Mouse (Mus musculus): ENCODE results near the gene Lhx8.

Lhx8 gene

DNA sequence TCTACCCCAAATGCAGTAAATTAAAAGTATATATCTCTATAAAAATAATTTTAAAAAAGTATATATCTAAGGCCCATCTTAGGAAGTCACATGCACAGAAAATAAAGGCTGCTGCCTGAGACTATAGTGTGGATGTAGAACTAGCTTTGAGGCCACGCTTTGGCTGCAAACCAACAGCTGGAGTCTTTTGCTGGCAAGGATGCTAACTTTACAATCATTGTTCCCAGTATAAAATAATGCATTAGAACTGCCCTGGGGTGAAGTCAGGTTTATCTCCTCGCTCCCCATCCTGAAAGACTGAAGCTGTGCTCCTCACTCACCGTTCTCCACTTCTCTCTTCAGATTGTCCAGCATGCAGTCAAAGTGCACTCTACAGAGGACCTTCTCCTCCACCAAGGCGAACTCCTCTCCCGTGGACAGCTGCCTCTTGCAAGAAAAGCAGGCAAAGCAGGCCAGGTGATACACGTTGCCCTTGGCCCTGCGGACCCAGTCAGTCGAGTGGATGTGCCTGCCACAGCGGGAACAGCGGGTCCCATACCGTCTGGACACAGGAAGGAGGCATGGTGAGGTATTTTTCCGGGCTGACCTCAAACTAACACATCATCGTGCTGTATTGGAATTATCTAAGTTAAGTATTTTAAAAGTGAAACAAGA, 8.4 kb downstream of the Lhx8 start:
- DNase-seq (ENCODE audit: low spot score in 2 of 2), result no peak

DNA sequence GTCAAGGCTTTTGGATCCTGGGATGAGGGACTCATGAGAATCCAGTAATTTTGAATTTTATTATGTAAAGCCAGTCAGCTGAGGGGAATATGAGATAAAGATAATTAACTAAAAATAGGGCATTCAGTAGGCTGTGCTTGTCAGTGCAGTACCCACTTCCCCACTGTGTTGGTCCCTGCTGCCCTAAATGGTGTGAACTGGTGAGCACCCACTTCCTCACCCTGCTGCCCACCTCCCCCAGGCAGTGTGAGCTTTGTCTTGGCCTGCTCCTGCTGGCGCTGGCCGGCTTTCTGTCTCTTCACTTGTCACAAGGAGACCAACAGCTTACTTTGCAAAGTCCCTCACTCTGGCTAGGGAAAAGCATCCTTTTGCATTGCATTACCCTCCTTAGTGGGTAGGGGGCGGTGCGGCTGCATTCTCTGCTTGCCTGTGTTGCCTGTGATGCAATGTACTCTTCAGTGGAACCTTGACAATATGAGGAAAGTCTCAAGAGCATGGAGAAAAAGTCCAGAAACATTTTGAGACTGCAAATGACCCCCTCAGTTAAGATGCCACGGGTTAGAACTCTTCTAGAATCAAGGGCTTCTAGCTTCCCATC, 12.7 kb downstream of the Lhx8 start:
- DNase-seq (ENCODE audit: low spot score in 2 of 2), result no peak

DNA sequence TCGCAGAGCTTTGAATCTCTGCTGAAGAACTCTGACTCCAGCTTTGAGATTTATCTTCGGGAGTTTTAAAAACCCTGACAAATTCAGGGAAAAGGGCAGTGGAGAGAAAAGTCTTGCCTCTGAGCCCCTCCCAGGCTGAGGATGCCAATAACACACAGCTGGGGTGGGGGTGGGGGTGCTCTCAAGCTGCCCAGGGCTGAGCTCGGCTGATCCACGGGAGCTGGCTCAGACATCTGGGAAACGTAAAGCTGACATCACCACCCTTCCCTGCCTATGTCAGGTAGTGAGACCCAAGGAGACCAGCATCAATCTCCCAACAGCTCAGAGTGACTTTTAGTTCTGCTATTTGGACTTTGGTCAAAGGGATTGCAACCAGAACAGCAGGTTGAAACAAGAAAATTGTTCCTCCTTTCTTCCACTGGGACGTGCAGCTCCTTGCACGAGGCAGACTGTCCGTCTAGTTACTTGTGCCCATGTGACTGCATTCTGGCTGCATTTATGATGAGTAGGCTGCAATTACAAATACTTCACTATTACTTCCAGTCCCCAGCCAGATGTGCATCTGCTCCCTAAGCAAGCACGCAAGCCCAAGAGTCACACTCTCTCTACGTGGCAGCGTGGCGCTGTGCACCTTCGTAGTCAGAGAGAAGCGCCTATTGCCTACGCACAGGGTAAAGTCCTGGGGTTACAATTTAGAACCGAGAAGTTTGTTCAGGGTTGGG, 25.1 kb downstream of the Lhx8 start:
- DNase-seq (ENCODE audit: low spot score in 2 of 2), result no peak

DNA sequence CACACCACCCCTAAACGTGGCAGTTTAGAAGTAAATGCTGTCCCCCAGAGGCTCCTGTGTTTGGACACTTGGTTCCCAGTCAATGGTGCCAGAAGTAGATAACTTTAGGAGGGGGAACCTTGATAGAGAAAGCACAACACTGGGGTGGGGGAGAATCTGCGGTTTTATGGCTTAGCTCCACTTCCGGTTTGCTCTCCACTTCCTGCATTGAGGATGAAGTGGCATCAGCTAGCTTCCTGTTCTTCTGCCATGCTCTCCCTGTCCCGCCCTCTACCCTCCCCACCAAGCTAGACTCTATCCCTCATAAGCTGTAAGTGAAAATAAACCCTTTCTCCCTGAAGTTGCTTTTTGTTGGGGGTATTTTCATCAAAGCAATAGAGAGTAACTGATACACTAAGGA, 29.4 kb downstream of the Lhx8 start:
- no peak for DNase-seq (ENCODE audit: low spot score in 2 of 2)

DNA sequence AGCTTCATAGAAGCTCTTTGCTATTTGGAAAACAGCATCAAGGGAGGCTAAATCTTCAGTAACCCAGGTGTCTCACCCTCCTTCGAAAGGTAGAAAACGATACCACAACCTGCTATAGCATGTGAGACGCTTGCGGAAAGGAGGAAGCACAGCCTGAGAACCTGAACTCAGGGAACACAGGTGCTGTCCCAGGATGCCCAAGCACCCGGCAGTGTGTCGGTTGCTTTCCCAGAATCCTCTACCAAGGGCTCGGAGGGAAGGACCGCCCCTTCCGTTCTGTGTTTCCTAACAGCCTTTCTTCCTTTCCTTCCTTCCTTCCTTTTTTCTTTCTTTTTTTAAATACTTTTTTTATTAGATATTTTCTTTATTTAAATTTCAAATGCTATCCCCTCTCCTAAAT, 30.5 kb downstream of the Lhx8 start:
- no peak for DNase-seq (ENCODE audit: low spot score in 2 of 2)

DNA sequence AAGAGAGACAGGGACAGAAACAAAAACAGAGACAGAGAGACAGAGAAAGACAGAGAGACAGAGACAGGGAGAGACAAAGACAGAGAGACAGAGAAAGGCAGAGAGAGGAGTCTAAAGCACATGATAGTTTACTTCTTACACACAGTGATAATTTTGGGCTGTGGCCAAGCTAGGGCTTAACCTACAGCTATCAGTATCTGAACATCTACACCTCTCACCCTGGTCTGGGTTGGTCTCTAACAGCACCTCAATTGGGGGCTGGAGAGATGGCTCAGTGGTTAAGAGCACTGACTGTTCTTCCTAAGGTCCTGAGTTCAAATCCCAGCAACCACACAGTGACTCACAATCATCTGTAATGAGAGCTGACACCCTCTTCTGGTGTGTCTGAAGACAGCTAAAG, 32.0 kb downstream of the Lhx8 start:
- no peak for DNase-seq (ENCODE audit: low spot score in 2 of 2)

DNA sequence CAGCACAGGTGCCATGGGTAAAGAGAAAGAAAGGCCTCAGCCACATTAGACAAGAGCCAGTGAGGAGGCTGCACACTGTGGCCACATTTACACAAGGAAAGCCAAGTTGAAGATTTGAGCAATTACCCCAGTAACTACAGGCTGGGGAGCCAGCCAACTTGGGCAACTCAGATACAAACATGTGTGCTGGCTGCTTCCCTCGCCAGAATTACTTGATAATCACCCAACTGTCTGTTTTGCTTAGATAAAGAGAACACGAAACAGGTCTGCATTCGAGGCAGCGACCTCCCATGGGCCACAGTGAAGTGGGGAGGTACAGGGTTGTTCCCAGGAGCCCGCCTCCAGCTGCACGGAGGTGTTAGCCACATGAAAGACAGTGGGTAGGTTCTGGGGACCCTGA, 33.0 kb downstream of the Lhx8 start:
- DNase-seq (ENCODE audit: low spot score in 2 of 2), result no peak

DNA sequence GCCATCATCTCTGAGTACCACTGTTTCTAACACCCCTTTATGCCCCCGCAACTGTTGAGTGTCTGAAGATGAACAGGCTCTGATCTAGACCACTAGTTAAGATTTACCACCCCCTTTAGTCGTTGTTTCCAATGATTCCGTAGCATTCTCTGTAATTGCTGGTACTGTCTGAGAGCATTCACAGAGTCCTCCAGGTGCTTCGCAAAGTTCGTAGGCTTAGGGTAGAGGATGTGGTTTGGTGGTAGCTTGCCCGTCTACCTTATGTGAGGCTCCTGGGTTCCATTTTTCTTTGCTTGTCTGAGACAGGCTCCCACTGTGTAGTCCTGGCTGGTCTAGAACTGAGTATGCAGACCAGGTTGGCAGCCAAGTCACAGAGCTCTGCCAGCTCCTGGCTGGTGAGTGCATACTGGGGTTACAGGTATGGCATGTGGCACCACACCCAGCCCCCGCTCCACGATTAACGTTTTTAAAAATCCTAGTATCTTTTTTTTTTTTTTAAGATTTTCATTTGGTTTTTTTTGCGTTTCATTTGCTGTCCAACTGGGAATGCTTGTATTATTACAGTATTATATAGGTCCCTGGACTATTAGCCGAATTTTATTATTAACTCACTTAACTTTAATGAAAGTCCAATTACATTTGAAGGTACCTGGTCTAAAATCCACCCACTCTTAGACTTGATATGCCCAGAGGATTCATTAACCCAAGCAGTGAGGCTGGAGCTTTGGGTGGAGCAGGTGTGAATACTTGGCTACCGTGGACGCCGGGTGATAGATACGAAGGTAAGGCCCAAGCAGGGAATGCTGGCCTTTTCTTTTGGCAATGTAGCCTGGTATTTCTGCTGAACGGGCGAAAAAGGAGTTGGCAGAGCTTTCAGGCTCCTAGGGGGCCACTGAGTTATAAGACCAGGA, 35.3 kb downstream of the Lhx8 start:
- no peak for DNase-seq (ENCODE audit: low spot score in 2 of 2)

DNA sequence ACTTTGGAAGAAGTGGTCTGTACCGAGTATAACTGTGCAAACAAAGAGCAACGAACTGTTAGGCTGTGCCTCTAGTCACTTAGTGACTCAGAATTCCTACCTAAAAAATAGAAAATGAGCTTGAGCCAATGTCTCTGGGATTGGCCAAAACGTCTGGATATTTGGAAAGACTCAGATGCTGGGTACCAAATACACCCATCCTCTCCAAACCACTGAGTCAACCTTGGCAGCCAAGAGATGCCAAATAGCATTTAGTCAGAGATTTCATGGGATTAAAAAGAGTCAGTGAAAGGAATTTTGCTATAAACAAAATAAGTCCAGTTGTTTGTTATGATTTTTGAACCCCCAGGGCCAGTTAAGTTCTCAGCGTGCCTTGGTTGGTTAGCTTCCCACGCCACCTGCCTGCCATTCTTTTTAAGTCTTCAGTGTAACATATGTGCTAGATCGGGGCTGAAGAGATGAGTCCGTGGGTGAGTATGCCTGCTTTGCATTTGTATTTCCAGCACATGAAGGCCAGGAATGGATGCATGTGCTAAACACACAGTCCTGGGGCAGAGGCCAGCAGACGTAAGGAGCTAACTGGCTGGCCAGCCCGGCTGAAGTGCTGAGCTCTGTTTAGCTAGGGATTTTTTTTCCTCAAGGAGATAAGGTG, 36.5 kb downstream of the Lhx8 start:
- DNase-seq (ENCODE audit: low spot score in 2 of 2), result peak in 1 of 2 experiments; percentile 28

DNA sequence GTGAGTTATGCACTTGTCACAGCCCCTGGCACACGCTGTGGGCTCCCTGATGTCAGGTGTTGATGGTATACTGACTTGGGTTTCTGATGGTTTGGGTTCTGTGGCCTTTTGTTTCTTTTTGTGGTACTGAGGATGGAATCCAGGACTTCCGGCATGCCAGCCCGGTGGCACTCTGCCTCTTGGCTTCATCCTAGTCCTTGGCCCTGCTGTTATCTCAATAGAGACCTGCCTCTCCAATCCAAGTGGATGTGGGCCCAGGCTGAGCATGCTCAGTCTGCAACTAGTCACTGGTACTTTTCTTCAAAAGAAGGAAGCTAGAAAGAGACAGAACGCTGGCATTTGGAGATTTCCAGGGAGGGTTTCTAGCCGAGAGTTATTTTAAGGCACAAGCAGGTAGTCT, 38.3 kb downstream of the Lhx8 start:
- DNase-seq (ENCODE audit: low spot score in 2 of 2), result no peak

DNA sequence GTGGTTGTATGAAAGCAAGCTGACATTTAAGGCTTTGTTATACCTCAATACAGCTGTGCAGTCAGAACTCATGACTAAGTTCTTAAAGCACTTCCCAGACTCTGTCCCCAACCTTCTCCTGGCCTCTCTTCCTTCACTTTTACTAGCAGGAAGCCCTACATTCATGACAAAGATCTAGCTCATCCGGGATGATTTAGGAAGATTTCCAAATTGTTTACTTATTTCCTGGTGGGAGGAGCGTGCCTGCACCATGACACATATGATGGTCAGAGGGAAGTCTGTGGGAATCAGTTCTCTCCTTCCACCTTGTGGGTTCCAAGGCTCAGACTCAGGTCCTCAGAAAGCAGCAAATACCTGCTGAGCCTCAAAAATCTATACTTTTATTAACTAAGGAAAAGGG, 40.1 kb downstream of the Lhx8 start:
- DNase-seq (ENCODE audit: low spot score in 2 of 2), result no peak

DNA sequence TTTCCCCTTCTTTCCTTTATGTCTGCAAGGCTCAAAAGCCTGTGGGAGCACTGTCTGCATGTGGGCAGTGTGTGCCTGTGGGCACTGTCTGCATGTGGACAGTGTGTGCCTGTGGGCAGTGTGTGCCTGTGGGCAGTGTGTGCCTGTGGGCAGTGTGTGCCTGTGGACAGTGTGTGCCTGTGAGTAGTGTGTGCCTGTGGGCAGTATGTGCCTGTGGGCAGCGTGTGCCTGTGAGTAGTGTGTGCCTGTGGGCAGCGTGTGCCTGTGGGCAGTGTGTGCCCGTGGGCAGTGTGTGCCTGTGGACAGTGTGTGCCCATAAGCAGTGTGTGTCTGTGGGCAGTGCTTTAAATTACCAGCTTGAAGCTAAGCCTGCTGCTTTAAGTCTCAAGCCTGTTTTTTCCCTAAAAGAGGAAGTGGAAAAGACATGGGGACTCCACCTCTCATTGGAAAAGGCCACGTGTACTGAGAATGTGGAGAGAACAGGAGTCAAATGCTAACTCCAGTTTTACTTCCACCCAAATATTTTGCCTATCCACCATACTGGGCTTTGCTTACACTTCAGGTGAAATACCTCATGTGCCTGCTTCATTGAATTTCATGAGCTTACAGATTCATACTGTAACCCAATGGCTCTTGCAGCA, 41.9 kb downstream of the Lhx8 start:
- DNase-seq (ENCODE audit: low spot score in 2 of 2), result no peak

DNA sequence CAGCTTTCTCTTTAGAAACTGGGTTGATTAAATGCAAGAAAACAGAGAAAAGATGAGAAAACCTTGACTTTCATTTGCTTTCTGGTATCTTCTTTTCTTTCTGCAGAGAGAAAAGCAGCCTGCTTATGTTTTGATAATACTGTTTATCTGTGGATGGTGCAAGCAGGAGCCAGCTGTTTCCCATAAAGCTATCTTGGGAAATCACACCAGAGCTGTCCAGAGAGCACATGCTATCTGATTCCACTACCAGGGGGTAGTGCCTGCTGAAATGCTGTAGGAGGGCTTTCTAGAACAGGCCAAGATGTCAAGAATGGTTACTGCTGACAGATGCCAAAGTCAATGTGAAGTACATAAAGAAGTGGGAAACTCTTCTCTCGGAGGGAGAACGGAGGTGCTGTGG, 43.2 kb downstream of the Lhx8 start:
- DNase-seq (ENCODE audit: low spot score in 2 of 2), result no peak

DNA sequence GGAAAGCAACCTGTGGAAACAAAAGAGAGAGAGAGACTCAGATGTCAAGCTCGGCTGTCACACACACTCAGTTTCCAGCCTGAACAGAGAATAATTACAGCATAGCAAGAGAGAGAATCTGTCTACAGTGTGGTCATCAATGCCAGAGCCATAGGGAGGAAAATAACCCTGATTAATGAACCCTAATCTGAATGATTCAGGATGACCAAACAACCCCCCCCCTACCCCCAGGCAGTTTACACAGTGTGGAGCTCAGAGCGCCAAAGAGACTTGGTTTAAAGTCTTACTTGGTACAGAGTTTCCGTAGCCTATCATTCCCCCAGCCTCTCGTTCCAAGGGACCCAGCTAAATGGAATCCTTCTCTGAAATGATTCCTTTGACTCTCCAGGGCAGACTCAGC, 45.1 kb downstream of the Lhx8 start:
- DNase-seq (ENCODE audit: low spot score in 2 of 2), result no peak

DNA sequence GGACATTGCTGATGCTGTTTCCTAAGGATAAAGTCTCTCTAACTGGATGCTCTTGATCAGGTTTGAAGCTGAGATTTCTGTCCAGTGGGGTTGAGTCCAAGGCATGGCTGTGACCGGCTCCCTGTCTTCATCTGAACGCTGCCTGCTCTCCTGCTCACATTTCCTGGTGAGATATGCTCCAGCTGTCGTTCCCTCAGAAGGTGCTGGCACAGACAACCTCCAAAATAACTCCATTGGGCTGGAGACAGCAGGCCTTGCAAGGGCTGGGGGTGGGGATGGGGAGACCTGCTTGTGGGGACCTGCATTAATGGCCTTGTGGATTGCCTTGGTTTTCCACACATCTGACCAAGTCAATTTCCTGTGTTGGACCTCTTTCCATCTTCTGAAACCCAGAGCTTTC, 46.2 kb downstream of the Lhx8 start:
- DNase-seq (ENCODE audit: low spot score in 2 of 2), result no peak

DNA sequence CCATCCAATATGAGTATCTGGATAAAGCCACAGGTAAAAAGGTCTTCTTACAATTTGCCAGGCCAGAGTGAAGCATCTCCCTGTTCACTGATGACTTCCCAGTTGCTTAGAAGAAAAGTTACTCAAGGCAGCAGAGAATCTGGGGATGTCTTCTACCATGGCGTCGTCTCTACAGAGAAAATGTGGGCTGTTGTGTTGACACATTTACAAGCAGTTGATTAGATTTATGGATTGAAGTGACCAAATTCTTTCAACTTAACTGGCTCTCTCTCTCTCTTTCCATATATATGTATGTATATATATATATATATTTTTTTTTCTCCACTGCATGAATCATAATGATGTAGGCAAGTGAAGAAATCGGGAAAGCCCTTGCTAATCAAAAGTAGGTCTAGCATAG, 55.8 kb downstream of the Lhx8 start:
- no peak for DNase-seq (ENCODE audit: low spot score in 2 of 2)

DNA sequence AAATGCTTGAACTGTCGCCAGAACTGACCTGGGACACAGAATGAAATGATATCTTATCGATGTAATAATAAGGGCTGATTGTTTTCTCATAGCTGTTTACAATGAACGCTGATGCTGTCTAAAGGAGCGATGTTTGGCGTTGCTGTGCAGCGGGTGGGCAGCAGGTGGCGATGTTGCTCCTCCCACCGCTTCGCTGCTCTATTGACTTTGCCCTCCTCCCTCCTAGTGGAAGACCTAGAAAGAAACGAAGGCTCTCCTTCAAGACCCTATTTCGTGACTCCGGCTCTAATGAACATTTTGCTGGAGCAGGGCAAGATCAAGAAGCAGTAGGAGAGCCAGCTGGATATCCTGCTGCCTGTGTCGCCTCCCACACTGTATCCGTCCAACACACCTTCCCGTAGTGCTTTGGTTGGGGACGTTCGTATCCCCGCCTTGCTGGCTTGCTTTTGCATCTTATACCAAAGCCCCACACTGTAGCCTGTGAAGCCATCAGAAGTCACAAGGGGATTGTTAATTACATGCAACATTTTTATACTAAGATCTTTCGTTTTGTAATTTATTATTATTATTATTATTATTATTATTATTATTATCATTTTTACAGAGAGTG, 60.6 kb downstream of the Lhx8 start:
- peak; percentile 22 to 74 for DNase-seq (ENCODE audit: low spot score in 2 of 2)

DNA sequence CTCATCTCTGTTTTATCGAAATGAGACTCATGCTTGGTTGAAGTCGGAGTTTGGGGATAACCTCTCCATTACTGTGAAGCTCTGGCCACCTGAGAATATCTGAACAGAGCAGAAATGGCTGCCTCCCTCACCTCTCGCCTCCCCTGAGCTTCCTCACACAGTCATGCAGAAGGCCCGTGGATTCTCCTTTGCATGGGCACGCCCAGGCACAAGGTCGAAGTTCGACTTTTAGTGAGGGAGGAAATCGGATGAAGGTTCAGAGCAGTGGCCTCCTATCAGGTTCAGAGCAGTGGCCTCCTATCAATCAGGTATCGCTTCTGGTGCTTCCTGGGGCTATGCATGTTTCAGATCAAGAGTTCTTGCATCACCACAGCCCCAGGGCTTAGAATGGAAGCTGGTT, 62.1 kb downstream of the Lhx8 start:
- DNase-seq (ENCODE audit: low spot score in 2 of 2), result no peak

DNA sequence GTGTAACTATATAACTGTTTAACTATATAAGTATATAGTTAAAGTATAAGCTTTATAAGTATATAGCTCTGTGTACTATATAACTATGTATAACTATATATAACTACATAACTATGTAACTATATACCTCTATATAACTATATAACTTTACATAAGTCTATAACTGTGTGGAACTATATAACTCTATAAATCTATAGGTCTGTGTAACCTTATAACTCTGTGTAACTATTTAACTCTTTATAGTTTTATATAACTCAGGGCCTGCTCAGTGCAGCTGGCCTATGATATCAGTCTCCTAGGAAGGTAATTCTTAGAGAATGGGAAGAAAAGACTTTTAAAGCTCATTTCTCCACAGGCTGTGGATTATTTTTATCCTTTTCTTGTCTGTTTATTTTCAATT, 73.1 kb downstream of the Lhx8 start:
- no peak for DNase-seq (ENCODE audit: low spot score in 2 of 2)

All from frontal cortex, postnatal 10 days (tissue).